Mouse (Mus musculus) E14TG2a.4 (cell line): ENCODE data around the gene Adamts9.

Experiments used
- CTCF ChIP-seq: conservative IDR thresholded peaks from 2 replicates; pipeline ENCODE4 v1.5.1; 2014; ENCODE audit warnings: low read length
- POU5F1 ChIP-seq: IDR thresholded peaks from 2 replicates; pipeline ENCODE4 v1.6.1; 2014; ENCODE audit warnings: low read length, borderline replicate concordance

- no peak for TF ChIP-seq CTCF
- no peak for TF ChIP-seq POU5F1
Measured at GRCm38 (mm10) chr6:92928261-92928660, 15.0 kb downstream of the Adamts9 start.
